Mouse (Mus musculus) Patski (cell line): ENCODE data around the gene Pde4c. TPM values are rescaled to one million over a fixed set of nuclear protein-coding genes. Genes with fewer than 3 reads are reported as not detected.

Experiments
- ATAC-seq: fragments of 100-300 bp; one replicate; pipeline ENCODE4 v1.8.0; 2021
- CTCF ChIA-PET: fragments of 350-600 bp; sonication (Branson Sonifier 250); formaldehyde crosslinking; loops from one replicate; lab custom pipeline; 2022; ENCODE audit warnings: inconsistent platforms; lab: Charles Lee
- POLR2A ChIA-PET: fragments of 350-600 bp; sonication (Branson Sonifier 250); formaldehyde crosslinking; loops from one replicate; lab custom pipeline; 2022; ENCODE audit warnings: antibody characterized with exemption, inconsistent platforms; lab: Charles Lee
- DNase-seq: peaks from one replicate; pipeline ENCODE4 v3.0.0-alpha.2; 2011; ENCODE audit warnings: low read depth, low spot score
- H3K27me3 ChIP-seq: fragments of 371-371 bp; one replicate; pipeline ENCODE4 v1.5.1; 2021
- CTCF ChIP-seq: fragments of 100-300 bp; IDR thresholded peaks from one replicate; pipeline ENCODE4 v1.5.1; 2021
- in situ Hi-C: fragments of 300-500 bp; cut with MboI; formaldehyde crosslinking; loops from 3 replicates; pipeline ENCODE4 v1.11.1; 2018; ENCODE audit warnings: low pct_unique_long_range_greater_than_20kb, mixed read lengths
- polyA plus RNA-seq: library from polyadenylated mRNA; unstranded; gene quantifications from one replicate; pipeline ENCODE4 v1.2.3, GENCODE M21; 2021

Pde4c gene
- polyA plus RNA-seq, 1 experiment from 2014 or later = 15.0 TPM

- DNase-seq (no peak), ATAC-seq (peak; percentile 89)
- H3K27me3 ChIP-seq = no peaks in the 10 kb centered on the region
- in situ Hi-C loops = no loop called here
- CTCF ChIA-PET = interaction anchor here (1.0 to 3.6 kb wide), 3 partner anchors 10 to 18 kb away, joined by 3 to 18 read pairs (median 5); partner anchors contain the start of genes Jund and Lsm4
- POLR2A ChIA-PET = interaction anchor here (1.0 to 1.6 kb wide), 2 partner anchors 16 to 19 kb away, joined by 4 to 11 read pairs; partner anchors contain the start of gene Jund
- no peak for TF ChIP-seq CTCF
Measured at GRCm38 (mm10) chr8:70682193-70682592, 41.3 kb upstream of the Pde4c start.

DNA sequence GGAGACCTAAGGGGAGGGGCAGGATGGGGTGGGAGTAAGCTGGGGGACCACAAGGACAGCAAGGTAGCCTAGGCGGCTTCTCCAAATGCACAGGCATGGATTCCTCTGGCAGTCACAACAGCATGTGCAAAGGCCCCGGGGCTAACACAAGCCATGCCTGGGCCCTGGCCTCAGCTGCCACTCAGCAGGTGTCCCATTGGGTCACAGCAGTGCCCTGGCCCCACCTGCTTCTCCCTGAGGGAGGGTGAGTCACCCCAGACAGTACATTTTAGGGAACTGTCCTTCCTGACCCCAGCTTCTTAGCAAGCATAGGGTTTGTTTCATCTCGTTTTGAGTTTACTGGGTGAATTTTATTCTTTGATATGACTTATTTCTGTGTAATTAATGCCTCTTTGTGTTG is 40.8 kb upstream of the Pde4c start:
- ATAC-seq (no peak), DNase-seq (no peak)
- in situ Hi-C loops = no loop called here

DNA sequence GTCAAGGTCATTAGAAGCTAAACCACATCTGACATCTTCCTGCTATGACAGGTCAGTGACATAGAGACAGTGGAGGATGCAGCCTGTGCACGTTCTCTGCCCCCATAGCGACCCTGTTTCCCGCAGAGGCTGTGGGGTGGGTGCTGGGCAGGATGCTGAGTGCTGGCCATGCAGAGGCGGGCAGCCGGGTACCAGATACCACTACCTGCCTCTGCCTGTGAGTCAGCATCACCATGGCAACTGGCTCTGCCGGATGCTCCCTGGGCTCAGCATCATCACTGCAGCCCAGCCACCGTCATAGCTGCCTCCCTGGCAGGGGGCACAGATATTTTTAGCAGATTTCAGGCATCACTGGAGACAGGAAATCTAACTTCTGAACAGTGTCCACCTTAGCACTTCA is 39.2 kb upstream of the Pde4c start:
- CTCF ChIA-PET = interaction anchor here (3.6 kb wide), 1 partner anchor 12 kb away, joined by 18 read pairs; the partner anchor contains the start of gene Lsm4
- in situ Hi-C loops = no loop called here
- no peak for TF ChIP-seq CTCF
- DNase-seq (no peak), ATAC-seq (no peak)
- H3K27me3 ChIP-seq = no peaks in the 10 kb centered on the region
- POLR2A ChIA-PET = interaction anchor here (1.3 kb wide), 1 partner anchor 15 kb away, joined by 5 read pairs; the partner anchor contains the start of gene Jund

More for the DNA sequence above, 40.8 kb upstream of the Pde4c start:
- ChIA-PET POLR2A (interaction anchor here (1.0 to 1.6 kb wide), 3 partner anchors 14 to 18 kb away, joined by 3 to 11 read pairs (median 4); partner anchors contain the start of gene Jund), CTCF (interaction anchor here (1.0 to 3.6 kb wide), 3 partner anchors 10 to 17 kb away, joined by 3 to 18 read pairs (median 5); partner anchors contain the start of genes Jund and Lsm4)
- no peaks in the 10 kb centered on the region for H3K27me3 ChIP-seq
- no peak for TF ChIP-seq CTCF

GRCm38 (mm10) chr8:70687576-70687975 is 35.9 kb upstream of the Pde4c start:
- no peak for TF ChIP-seq CTCF
- in situ Hi-C loops = no loop called here
- DNase-seq (no peak), ATAC-seq (no peak)
- no peaks in the 10 kb centered on the region for H3K27me3 ChIP-seq
- CTCF ChIA-PET = no interaction called here
- POLR2A ChIA-PET = interaction anchor here (1.4 to 3.1 kb wide), 2 partner anchors 12 to 14 kb away, joined by 4 to 9 read pairs; partner anchors contain the start of gene Jund

DNA sequence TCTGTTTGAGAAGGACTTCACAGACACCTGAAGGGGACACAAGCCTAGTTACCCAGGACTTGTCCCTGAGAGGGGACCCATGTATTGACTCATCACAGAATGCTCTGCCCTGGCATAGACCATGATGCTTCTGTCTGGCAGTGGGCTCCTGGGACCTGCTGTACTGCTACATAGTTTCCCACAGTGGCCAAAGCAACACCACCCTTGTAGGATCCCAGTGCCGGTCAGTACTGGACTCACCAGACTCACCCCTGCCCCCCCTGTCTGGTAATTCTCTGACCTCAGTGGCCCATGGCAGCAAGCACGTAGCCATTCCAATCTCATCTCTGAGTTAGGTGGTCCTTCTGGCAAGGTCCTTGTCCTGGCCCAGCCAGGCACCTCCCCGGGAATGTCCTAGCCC is 35.4 kb upstream of the Pde4c start:
- ChIA-PET POLR2A (interaction anchor here (3.1 kb wide), 1 partner anchor 11 kb away, joined by 9 read pairs; the partner anchor contains the start of gene Jund), CTCF (no interaction called here)
- DNase-seq = no peak
- no peak for TF ChIP-seq CTCF
- in situ Hi-C loops = no loop called here
- no peak for ATAC-seq
- H3K27me3 ChIP-seq = no peaks in the 10 kb centered on the region

- no peak for TF ChIP-seq CTCF
- in situ Hi-C loops = no loop called here
- POLR2A ChIA-PET = no interaction called here
- no peaks in the 10 kb centered on the region for H3K27me3 ChIP-seq
- no peak for ATAC-seq
- DNase-seq = no peak
- CTCF ChIA-PET = no interaction called here
Measured at GRCm38 (mm10) chr8:70689892-70690390, 33.6 kb upstream of the Pde4c start.

GRCm38 (mm10) chr8:70691230-70691629 is 32.3 kb upstream of the Pde4c start:
- TF ChIP-seq CTCF = no peak
- ATAC-seq (no peak), DNase-seq (no peak)
- ChIA-PET POLR2A (no interaction called here), CTCF (no interaction called here)
- in situ Hi-C loops = no loop called here
- no peaks in the 10 kb centered on the region for H3K27me3 ChIP-seq

DNA sequence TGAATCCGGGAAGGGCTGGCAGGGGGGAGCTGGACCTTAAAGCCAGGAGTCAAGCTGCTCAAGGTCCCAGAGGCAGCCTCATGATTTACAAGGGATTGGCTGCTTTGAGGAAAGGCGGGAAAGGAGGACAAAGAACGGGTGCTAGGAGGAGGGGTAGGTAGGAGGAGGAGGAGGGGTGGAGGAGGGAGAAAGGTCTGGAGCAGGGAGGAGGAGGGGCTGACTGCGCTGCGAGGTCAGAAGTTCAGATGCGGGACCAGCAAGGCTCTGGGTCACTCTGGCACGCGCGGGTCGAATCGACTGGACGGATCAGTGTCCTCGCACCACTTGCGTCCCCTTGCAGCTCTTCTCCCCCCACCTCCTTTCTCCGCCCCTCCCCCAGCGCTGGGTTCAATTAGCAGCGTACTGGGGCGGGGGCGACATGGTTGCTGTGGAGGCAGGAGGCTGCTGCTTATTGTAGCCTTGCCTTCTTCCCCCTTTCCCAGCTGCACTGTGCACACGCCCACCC is 31.7 kb upstream of the Pde4c start:
- no peak for TF ChIP-seq CTCF
- ATAC-seq (no peak), DNase-seq (no peak)
- in situ Hi-C loops = no loop called here
- POLR2A ChIA-PET = no interaction called here
- H3K27me3 ChIP-seq = no peaks in the 10 kb centered on the region
- CTCF ChIA-PET = no interaction called here

DNA sequence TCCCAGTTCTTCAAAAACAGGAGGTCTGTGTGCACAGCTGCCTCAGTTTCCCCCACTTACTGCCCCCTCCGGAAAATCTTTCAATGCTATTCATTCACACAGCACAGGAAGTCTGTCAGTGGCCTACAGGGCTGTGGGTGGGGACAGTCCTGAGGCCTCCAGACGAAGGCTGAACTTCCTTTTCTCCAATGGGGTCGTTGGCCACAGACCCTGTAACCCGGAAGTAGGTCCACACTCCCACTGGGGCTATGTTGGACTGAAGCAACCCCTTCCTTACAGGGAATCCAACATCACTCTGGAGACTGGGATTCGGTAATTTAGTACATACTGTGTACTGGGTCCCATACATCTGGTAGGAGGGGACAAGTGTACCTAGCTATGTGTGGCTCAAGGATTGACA is 29.9 kb upstream of the Pde4c start:
- H3K27me3 ChIP-seq = no peaks in the 10 kb centered on the region
- ATAC-seq (no peak), DNase-seq (no peak)
- ChIA-PET POLR2A (no interaction called here), CTCF (no interaction called here)
- no peak for TF ChIP-seq CTCF
- in situ Hi-C loops = no loop called here

DNA sequence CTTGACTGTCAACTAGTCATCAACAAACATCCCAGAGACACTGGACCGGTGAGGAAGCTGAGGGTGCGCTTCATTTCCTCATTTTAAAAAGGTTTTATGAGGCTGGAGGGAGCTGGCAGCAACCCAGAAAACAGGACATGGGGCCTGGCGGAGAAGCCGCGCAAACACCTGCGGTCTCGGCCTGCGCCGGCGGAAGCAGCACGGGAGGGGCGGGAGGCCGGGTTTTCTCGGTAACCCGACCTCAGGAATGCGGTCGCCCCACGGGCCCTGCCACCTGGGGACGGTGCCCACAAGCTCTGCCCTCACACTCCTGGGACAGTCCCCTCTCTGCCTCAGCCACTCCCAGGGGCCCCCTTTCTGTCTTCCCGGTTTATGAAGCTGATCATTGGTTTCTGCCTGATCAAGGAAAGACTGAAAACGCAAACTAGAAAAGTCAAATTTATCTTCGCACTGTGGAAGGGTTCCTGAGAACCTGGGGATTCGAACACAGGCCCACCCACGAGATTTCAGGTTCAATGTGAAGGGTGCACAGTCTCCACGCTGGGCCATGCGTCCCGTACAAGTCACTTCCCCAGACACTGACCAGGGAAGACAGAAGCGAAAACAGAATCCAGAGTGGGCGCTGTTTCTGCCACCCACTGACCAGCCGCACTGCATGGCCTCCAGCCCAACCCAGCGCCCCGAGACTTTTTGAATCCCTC is 28.1 kb upstream of the Pde4c start:
- CTCF ChIA-PET = interaction anchor here (1.0 to 1.1 kb wide), 2 partner anchors 23 to 59 kb away, joined by 3 read pairs; partner anchors contain the start of gene Lsm4
- in situ Hi-C loops = no loop called here
- POLR2A ChIA-PET = no interaction called here
- no peaks in the 10 kb centered on the region for H3K27me3 ChIP-seq
- no peak for TF ChIP-seq CTCF
- ATAC-seq = no peak
- no peak for DNase-seq
